Mouse (Mus musculus) heart, adult 9 months (tissue): ENCODE results near the gene Slc7a15.
"Not testable (repeated sequence)": the region's sequence is repeated elsewhere in the genome, so short reads cannot be mapped to it uniquely, and the experiment has no call there.

Experiments
- DNase-seq, 2 experiments: peaks; one replicate each; pipeline ENCODE4 v3.0.0; 2022; ENCODE audit warnings: low spot score in 2 of 2

Slc7a15 gene

DNA sequence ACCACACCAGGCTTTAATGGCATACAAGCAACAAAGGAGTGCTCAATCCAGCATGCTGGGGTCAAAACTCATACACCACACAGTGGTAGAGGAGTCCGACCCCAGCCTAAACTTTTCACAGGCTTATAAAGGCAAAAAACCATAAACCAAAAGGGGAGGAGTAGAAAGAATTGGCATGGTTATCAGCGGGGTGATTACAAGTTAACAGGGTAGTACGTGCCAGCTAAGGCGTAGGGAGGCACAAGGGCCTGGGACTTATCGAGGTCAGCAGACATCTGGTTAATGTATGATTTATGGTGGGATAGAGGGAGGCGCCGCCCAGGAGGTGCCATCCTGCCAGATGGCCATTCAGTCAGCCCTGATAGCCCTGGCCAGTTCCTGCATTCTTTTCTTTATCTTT lies at the start of gene Slc7a15:
Gene Slc7a15, minus strand, starts transcription at position 101 of the 400 bp plus-strand sequence.
- not testable (repeated sequence) for DNase-seq

DNA sequence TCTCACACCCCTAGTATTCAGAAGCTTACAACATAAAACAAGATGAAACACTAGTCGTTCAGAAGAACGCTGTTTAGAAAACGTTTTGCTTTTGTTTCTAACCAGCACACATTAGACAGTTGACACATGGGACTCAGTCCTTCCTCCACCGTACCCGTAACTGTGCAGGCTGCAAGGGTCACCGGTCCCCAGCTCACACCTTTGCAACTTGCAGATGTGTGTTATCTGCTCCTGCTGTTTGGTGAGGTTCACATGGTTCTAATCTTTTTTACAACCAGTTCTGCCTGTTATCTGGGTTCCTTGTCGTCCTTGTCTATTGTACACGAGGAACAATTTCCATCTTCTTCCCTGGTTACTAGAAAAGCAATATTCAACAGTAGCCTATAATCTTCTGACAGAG lies 49.3 kb upstream of the Slc7a15 start:
- DNase-seq = not testable (repeated sequence)

GRCm38 (mm10) chr12:8641425-8641735 lies 42.5 kb upstream of the Slc7a15 start:
- DNase-seq = no peak

GRCm38 (mm10) chr12:8640711-8641424 lies 42.0 kb upstream of the Slc7a15 start:
- DNase-seq = peak; percentile 94 to 98

DNA sequence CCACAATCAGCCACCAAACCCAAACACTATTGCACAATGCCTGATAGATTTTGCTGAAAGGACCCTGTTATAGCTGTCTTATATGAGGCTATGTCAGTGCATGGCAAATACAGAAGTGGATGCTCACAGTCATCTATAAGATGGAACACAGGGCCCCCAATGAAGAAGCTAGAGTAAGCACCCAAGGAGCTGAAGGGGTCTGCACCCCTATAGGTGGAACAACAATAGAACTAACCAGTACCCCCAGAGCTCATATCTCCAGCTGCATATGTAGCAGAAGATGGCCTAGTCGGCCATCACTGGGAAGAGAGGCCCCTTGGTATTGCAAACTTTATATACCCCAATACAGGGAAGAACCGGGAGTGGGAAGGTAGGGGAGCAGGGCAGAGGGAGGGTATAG lies 41.3 kb upstream of the Slc7a15 start:
- DNase-seq = not testable (repeated sequence)

- DNase-seq = peak in 1 of 2 experiments; percentile 68
Measured at GRCm38 (mm10) chr12:8638411-8639087, 39.7 kb upstream of the Slc7a15 start.

DNA sequence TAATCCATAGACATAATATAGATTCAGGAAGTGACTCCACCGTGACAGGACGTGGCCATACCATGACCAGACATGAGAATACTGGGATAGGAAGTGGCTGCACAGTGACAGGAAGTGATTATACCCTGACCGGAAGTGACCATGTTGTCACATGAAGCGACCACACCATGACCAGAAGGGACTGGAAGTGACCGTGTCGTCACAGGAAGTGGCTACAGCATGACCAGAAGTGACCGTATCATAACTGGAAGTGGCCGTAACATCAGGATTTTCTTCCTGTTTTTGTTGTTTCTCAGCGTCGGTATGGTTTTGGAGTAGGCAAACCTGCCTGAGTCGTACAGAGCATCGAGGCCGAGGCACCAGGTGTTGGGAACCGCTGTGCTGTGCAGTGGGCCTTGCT lies 38.1 kb upstream of the Slc7a15 start:
- peak; percentile 41 to 57 for DNase-seq

DNA sequence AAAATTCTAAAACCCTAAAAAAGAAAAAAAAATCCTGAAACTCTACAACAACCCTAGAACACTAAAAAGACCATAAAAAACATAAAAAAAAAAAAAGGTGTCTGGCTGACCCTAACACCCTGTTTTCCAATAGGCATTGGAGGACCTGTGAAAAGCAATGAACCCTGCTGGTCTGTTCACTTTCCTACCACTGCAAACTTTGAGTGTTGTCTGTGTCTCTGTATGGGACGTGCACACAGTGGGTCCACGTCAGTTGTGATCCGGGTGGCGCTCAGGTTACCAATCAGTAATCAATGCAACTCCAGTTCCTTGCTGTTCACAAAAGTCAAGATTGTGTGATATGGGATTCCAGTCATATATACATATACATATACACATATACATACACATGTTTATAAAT lies 36.7 kb upstream of the Slc7a15 start:
- no peak for DNase-seq

DNA sequence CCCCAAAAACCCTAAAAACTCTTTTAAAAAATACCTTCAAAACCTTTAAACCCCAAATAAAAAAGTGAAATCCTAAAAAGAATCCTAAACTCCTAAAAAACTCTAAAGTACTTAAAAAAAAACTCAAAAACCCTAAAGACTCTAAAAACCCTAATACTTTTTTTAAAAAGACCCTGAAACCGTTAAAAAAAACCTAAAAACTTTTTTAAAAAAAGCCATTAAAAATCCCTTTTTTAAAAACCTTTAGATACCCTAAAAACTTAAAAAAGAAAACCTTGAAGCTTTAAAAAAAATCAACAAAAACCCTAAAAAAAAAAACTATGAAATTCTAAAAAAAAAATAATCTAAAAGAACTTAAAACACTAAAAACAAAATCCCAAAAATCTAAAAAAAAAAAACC lies 35.4 kb upstream of the Slc7a15 start:
- no peak for DNase-seq

DNA sequence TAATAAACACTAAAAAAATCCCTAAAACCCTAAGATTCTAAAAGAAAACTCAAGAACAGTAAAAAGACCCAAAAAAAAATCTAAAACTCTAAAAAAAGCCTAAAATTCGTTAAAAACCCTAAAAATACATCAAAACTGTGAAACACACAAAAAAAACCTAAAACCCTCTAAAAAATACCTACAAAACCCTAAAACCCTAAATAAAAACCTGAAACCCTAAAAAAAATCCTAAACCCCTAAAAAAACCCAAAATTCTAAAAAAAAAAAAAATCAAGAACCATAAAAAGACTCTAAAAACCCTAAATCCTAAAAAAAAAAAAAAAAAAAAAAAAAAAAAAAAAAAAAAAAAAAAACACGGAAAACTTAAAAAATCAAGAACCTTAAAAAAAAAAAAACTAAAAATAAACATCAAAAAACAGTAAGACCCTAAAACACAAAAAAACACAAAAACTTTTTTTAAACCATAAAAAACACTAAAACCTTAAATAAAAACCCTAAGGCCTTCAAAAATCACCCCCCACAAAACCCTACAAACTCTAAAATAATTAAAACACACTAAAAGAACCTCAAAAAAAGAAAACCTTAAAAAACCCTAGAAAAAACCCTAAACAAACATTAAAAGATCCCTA lies 34.0 kb upstream of the Slc7a15 start:
- no peak for DNase-seq

GRCm38 (mm10) chr12:8631691-8632090 lies 32.8 kb upstream of the Slc7a15 start:
- DNase-seq = no peak

DNA sequence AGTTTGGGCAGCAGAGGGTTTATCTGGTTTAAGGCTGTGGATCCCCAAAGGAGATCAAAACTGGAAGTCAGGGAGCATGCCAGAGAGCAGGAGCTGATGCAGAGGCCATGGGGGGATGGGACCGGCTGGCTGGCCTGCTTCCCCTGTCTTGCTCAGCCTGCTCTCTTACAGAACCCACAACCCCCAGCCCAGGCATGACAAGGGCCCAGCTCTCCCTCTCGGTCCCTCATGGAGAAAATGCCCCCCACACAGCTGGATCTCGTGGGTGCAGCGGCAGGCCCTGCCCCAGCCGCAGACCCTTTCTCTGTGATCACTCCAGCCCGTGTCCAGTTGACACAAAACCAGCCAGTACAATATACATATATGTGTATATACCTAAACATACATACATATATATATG lies 30.7 kb upstream of the Slc7a15 start:
- no peak for DNase-seq

GRCm38 (mm10) chr12:8620678-8621018 lies 21.8 kb upstream of the Slc7a15 start:
- no peak for DNase-seq

- no peak for DNase-seq
Measured at GRCm38 (mm10) chr12:8619827-8620677, 21.2 kb upstream of the Slc7a15 start.

- DNase-seq = no peak
Measured at GRCm38 (mm10) chr12:8618271-8618670, 19.4 kb upstream of the Slc7a15 start.

GRCm38 (mm10) chr12:8609070-8609469 lies 10.2 kb upstream of the Slc7a15 start:
- no peak for DNase-seq

- no peak for DNase-seq
Measured at GRCm38 (mm10) chr12:8595611-8596010, 3.3 kb downstream of the Slc7a15 start.

GRCm38 (mm10) chr12:8591326-8591725 lies 7.5 kb downstream of the Slc7a15 start:
- DNase-seq = not testable (repeated sequence)

GRCm38 (mm10) chr12:8573405-8573804 lies 25.5 kb downstream of the Slc7a15 start:
- no peak for DNase-seq

DNA sequence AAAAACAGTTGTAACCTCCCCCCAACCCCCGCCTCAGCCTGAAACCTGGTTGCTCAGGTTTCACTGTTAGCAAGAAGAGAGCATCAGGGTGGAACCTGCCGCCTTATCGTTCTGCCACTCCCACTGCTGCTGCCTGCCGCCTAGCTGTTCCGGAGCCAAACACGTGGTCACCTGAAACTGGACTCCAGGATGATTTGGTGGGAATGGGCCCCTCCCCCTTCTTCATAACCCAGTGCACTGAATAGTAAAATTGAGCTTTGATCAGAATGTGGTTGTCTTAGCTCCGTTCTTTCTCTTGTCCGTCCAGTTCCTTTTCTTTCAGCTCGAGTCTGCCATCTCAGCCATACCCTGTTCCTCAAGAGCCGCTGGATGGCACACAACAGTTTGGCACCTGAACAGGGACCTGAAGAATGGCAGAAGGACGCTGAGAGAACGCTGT lies 26.9 kb downstream of the Slc7a15 start:
- DNase-seq = not testable (repeated sequence)

- DNase-seq = not testable (repeated sequence)
Measured at GRCm38 (mm10) chr12:8571287-8571902, 27.5 kb downstream of the Slc7a15 start.

GRCm38 (mm10) chr12:8562213-8562612 lies 36.7 kb downstream of the Slc7a15 start:
- DNase-seq = not testable (repeated sequence)
